Mouse (Mus musculus) lung, embryonic 14.5 days (tissue): Measurements from ENCODE around the gene Mcur1. TPM values are rescaled to one million over a fixed set of nuclear protein-coding genes. Genes with fewer than 3 reads are reported as not detected.
A peak's percentile ranks its signal among the peaks of the same experiment; 100 is the strongest.

Experiments
- ATAC-seq: fragments of 200-750 bp; cut with Nextera tagmentation; 2 replicates; pipeline ENCODE4 v1.8.0; 2017; ENCODE audit warnings: mild to moderate bottlenecking, moderate TSS enrichment, moderate library complexity; ENCODE audit not compliant: insufficient read depth
- DNase-seq: peaks from one replicate; pipeline ENCODE4 v3.0.0-alpha.2; 2015
- H3K27ac ChIP-seq: fragments of 300-500 bp; sonication (generic); 2 replicates; pipeline ENCODE4 v1.5.1; 2014; ENCODE audit warnings: low read depth, mild to moderate bottlenecking, moderate library complexity
- H3K27me3 ChIP-seq: fragments of 300-500 bp; sonication (generic); 2 replicates; pipeline ENCODE4 v1.6.1; 2014; ENCODE audit warnings: low read length, control low read depth; ENCODE audit not compliant: insufficient read depth
- H3K36me3 ChIP-seq: fragments of 300-500 bp; sonication (generic); 2 replicates; pipeline ENCODE4 v1.6.1; 2014; ENCODE audit warnings: control low read depth; ENCODE audit not compliant: insufficient read depth
- H3K4me1 ChIP-seq: fragments of 300-500 bp; sonication (generic); 2 replicates; pipeline ENCODE4 v1.6.1; 2014; ENCODE audit warnings: antibody characterized with exemption, control low read depth; ENCODE audit not compliant: insufficient read depth
- H3K4me2 ChIP-seq: fragments of 300-500 bp; sonication (generic); 2 replicates; pipeline ENCODE4 v1.6.1; 2014; ENCODE audit warnings: mild to moderate bottlenecking
- H3K4me3 ChIP-seq: fragments of 300-500 bp; sonication (generic); 2 replicates; pipeline ENCODE4 v1.5.1; 2014; ENCODE audit warnings: low read depth, low read length
- H3K9ac ChIP-seq: fragments of 300-500 bp; sonication (generic); 2 replicates; pipeline ENCODE4 v1.6.1; 2014
- H3K9me3 ChIP-seq: fragments of 300-500 bp; sonication (generic); 2 replicates; pipeline ENCODE4 v1.6.1; 2016; ENCODE audit warnings: low read depth, low read length, control low read depth
- CTCF ChIP-seq: IDR thresholded peaks from 2 replicates; pipeline ENCODE4 v1.5.1; 2016; ENCODE audit warnings: antibody characterized with exemption, low read depth
- WGBS: fragments of 180-500 bp; shearing (Covaris S2); extraction: QIAGEN DNeasy Blood & Tissue Kit; methylation state at CpG from one replicate; pipeline ENCODE4 v1.1.7; 2014; 5-methylcytosine and 5-hydroxymethylcytosine counted together
- polyA plus RNA-seq: library from polyadenylated mRNA; unstranded; fragments of >200 nt; fragmentation: Nextera tagmentation; extraction: Ambion mirVana; gene quantifications from 2 replicates; pipeline ENCODE4 v1.2.1, GENCODE M21; 2014

Gene Mcur1
- polyA plus RNA-seq, 1 experiment from 2014 or later: 17.3 TPM

GRCm38 (mm10) chr13:43499731-43500482 lies 60.1 kb downstream of the Mcur1 start:
- DNase-seq (no peak), ATAC-seq (no peak)
- Histone ChIP-seq H3K9ac (no peak overlapping the region), H3K9me3 (no peaks in the 10 kb centered on the region), H3K4me3 (no peak overlapping the region), H3K27me3 (no peaks in the 10 kb centered on the region), H3K36me3 (no peaks in the 10 kb centered on the region), H3K4me1 (no peaks in the 10 kb centered on the region; the same call in 1 of the 2 replicates), H3K27ac (no peak overlapping the region), H3K4me2 (no peak overlapping the region)
- WGBS: 54% methylated on average over 7 of the region's 7 CpGs
- TF ChIP-seq CTCF: no peak

- no peaks in the 10 kb centered on the region for H3K36me3 ChIP-seq
- no peaks in the 10 kb centered on the region for H3K4me1 ChIP-seq
- no peak overlapping the region for H3K9ac ChIP-seq
- H3K27ac ChIP-seq: no peak overlapping the region
- 0 out of 2 replicates have a peak overlapping the region, but pooled peaks have one; percentile 15 for H3K4me2 ChIP-seq
- no peaks in the 10 kb centered on the region for H3K27me3 ChIP-seq
- ATAC-seq (no peak), DNase-seq (peak; percentile 65)
- no peaks in the 10 kb centered on the region for H3K9me3 ChIP-seq
- TF ChIP-seq CTCF: no peak
- WGBS: 33% methylated on average over 14 of the region's 14 CpGs
- no peak overlapping the region for H3K4me3 ChIP-seq
These were observed 61.1 kb downstream of the Mcur1 start for GRCm38 (mm10) chr13:43498849-43499248.

- H3K9me3 ChIP-seq: no peaks in the 10 kb centered on the region
- no peak for DNase-seq
- peak; percentile 39 for TF ChIP-seq CTCF
- H3K36me3 ChIP-seq: no peaks in the 10 kb centered on the region
- no peak for ATAC-seq
- no peak overlapping the region for H3K4me2 ChIP-seq
- WGBS: 94% methylated on average over 3 of the region's 3 CpGs
- no peak overlapping the region for H3K9ac ChIP-seq
- no peaks in the 10 kb centered on the region for H3K27me3 ChIP-seq
- no peak overlapping the region for H3K4me3 ChIP-seq
- no peaks in the 10 kb centered on the region for H3K4me1 ChIP-seq
- no peak overlapping the region for H3K27ac ChIP-seq
These were observed 62.2 kb downstream of the Mcur1 start for GRCm38 (mm10) chr13:43497769-43498168.

GRCm38 (mm10) chr13:43496660-43497059 lies 63.3 kb downstream of the Mcur1 start:
- TF ChIP-seq CTCF: no peak
- Histone ChIP-seq H3K4me1 (no peaks in the 10 kb centered on the region), H3K27ac (no peak overlapping the region), H3K27me3 (no peaks in the 10 kb centered on the region), H3K36me3 (no peaks in the 10 kb centered on the region), H3K9me3 (no peaks in the 10 kb centered on the region), H3K9ac (no peak overlapping the region), H3K4me2 (no peak overlapping the region), H3K4me3 (no peak overlapping the region)
- WGBS: 12% methylated on average over 2 of the region's 2 CpGs
- DNase-seq: no peak
- no peak for ATAC-seq

- H3K4me2 ChIP-seq: no peak overlapping the region
- no peaks in the 10 kb centered on the region for H3K27me3 ChIP-seq
- no peaks in the 10 kb centered on the region for H3K9me3 ChIP-seq
- H3K27ac ChIP-seq: no peak overlapping the region
- TF ChIP-seq CTCF: no peak
- WGBS: 89% methylated on average over 7 of the region's 7 CpGs
- H3K4me1 ChIP-seq: no peaks in the 10 kb centered on the region
- ATAC-seq (no peak), DNase-seq (no peak)
- H3K9ac ChIP-seq: no peak overlapping the region
- H3K36me3 ChIP-seq: no peaks in the 10 kb centered on the region
- H3K4me3 ChIP-seq: no peak overlapping the region
These were observed 64.3 kb downstream of the Mcur1 start for GRCm38 (mm10) chr13:43495645-43496044.

- no peak overlapping the region for H3K4me2 ChIP-seq
- H3K4me3 ChIP-seq: no peak overlapping the region
- 80% methylated on average over 7 of the region's 7 CpGs for WGBS
- DNase-seq (no peak), ATAC-seq (no peak)
- H3K9me3 ChIP-seq: no peaks in the 10 kb centered on the region
- H3K27ac ChIP-seq: no peak overlapping the region
- H3K36me3 ChIP-seq: no peaks in the 10 kb centered on the region
- no peak for TF ChIP-seq CTCF
- no peaks in the 10 kb centered on the region for H3K4me1 ChIP-seq
- no peaks in the 10 kb centered on the region for H3K27me3 ChIP-seq
- H3K9ac ChIP-seq: no peak overlapping the region
These were observed 66.3 kb downstream of the Mcur1 start for GRCm38 (mm10) chr13:43493725-43494124.

GRCm38 (mm10) chr13:43493058-43493481 lies 66.9 kb downstream of the Mcur1 start:
- Histone ChIP-seq H3K27me3 (no peaks in the 10 kb centered on the region), H3K4me2 (peak overlapping the region; percentile 16; the same call in 1 of the 2 replicates), H3K27ac (0 out of 2 replicates have a peak overlapping the region, but pooled peaks have one; percentile 13), H3K36me3 (no peaks in the 10 kb centered on the region), H3K4me3 (no peak overlapping the region), H3K4me1 (no peaks in the 10 kb centered on the region), H3K9me3 (no peaks in the 10 kb centered on the region), H3K9ac (no peak overlapping the region)
- peak; percentile 30 for DNase-seq
- no peak for TF ChIP-seq CTCF
- 58% methylated on average over 11 of the region's 11 CpGs for WGBS
- peak; percentile 68 for ATAC-seq

Other genes with a start within 250 kb of the Mcur1 start
- gene Sirt5, start 194.7 kb downstream of the Mcur1 start, polyA plus RNA-seq: 18.0 and 21.2 TPM in 2 replicates
- 137 and 144 TPM in 2 replicates for gene Nol7, start 161.8 kb downstream of the Mcur1 start, polyA plus RNA-seq
- 11.9 and 14.5 TPM in 2 replicates for gene Ranbp9, start 78.9 kb downstream of the Mcur1 start, polyA plus RNA-seq
- gene Rnf182, start 55.5 kb upstream of the Mcur1 start, polyA plus RNA-seq: 3.6 and 6.4 TPM in 2 replicates
- gene Cd83, start 224.6 kb upstream of the Mcur1 start, polyA plus RNA-seq: 12.9 and 14.3 TPM in 2 replicates